Mouse (Mus musculus) hindbrain, embryonic 13.5 days (tissue): ENCODE results near the gene Bloc1s6. TPM values are rescaled to one million over a fixed set of nuclear protein-coding genes. Genes with fewer than 3 reads are reported as not detected.

ENCODE experiments used
- polyA plus RNA-seq: library from polyadenylated mRNA; unstranded; fragments of >200 nt; fragmentation: Nextera tagmentation; extraction: Ambion mirVana; gene quantifications from 2 replicates; pipeline ENCODE4 v1.2.1, GENCODE M21; 2015

Bloc1s6 gene
- polyA plus RNA-seq, 1 experiment from 2014 or later: 88.1 TPM

Other genes starting within 250 kb of the Bloc1s6 start
- 26.8 and 27.3 TPM in 2 replicates for gene Gatm, start 127.2 kb upstream of the Bloc1s6 start, polyA plus RNA-seq
- 0.66 TPM in 1 of 2 replicates, not detected in the other for gene AA467197, start 101.5 kb upstream of the Bloc1s6 start, polyA plus RNA-seq
- gene Slc30a4, start 35.8 kb upstream of the Bloc1s6 start, polyA plus RNA-seq: 6.0 and 6.1 TPM in 2 replicates
- 2.7 and 3.6 TPM in 2 replicates for gene Sqor, start 26.7 kb downstream of the Bloc1s6 start, polyA plus RNA-seq